Mouse (Mus musculus): ENCODE measurements around the gene Dysf. TPM values are rescaled to one million over a fixed set of nuclear protein-coding genes. Genes with fewer than 3 reads are reported as not detected.

The Dysf gene
- total and polyA plus RNA-seq, 3 experiments = 0.05 to 0.39 (median 0.38) TPM

DNA sequence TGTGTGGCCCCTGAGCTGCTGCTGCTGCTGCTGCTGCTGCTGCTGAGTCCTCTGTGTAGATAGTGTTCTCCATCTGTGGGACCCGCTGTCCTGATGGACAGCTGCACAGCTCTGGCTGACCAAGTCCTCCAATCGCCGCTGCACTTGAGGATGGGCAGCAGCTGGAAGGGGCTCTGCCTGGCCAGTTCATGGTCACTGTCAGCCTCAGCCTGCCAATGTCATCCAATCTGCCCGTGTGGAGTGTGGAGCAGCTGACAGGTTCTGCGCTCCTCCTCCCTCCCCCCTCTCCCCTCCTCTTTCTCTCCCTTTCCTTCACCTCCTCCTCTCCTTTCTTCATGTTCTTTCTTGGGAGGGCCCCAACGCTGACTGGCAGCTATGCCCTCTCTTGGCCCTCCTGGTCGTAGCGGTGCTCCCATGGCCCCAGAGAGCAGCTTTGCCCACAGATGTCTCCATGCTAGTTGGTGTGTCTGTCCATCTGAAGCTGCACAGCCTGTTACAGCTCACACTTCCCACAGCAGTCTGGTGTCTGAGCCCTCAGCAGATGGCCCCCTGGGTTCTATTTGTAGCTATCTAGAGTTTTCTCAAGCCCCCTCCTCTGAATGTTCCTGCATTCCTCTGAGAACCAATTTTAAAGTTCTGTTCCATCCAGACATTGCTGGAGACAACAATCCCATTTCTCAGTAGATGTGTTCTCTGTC, 223.8 kb downstream of the Dysf start:
- no peaks in the 10 kb centered on the region for H3K36me3 ChIP-seq (replicated peaks in 1 of 2; ENCODE audit: control insufficient read depth in 1 of 2, insufficient read depth in 1 of 2, low read length in 1 of 2)
- no peak overlapping the region for H3K4me3 ChIP-seq (replicated peaks in 1 of 3; ENCODE audit: low read depth in 2 of 3, low read length in 2 of 3, poor library complexity in 1 of 3)
- H3K79me2 ChIP-seq (replicated peaks; ENCODE audit: control insufficient read depth, extremely low read depth, insufficient read depth, poor library complexity, severe bottlenecking) = no peaks in the 10 kb centered on the region
- H3K4me2 ChIP-seq (ENCODE audit: insufficient read depth, low read depth, poor library complexity, severe bottlenecking) = no peak overlapping the region
- H3K4me1 ChIP-seq (ENCODE audit: control insufficient read depth in 1 of 2, insufficient read depth in 2 of 2) = no peaks in the 10 kb centered on the region
- H3K9me3 ChIP-seq (replicated peaks; ENCODE audit: low read length) = no peaks in the 10 kb centered on the region
- in situ Hi-C loops (cut with MboI; ENCODE audit: low pct_ligation_motif_present, low pct_unique_long_range_greater_than_20kb, low sequenced_read_pairs) = no loop called here
- DNase-seq (ENCODE audit: extremely low read depth) = no peak
- H3K27me3 ChIP-seq (replicated peaks) = peaks cover 80% of the 10 kb centered on the region
- no peak overlapping the region for H3K9ac ChIP-seq (ENCODE audit: insufficient read depth, low read depth)
- H3K27ac ChIP-seq (ENCODE audit: insufficient read depth, low read depth) = no peak overlapping the region
- dilution Hi-C loops (cut with MboI; ENCODE audit: extremely low pct_ligation_motif_present, extremely low pct_unique_long_range_greater_than_20kb, low sequenced_read_pairs) = no loop called here
- TF ChIP-seq ZNF384 (IDR thresholded peaks at IDR 0.05; ENCODE audit: low read depth, low read length) (no peak), NELFE (IDR thresholded peaks at IDR 0.05; ENCODE audit: low read depth, low read length) (no peak), USF2 (conservative IDR thresholded peaks at IDR 0.05; ENCODE audit: low read depth, low read length) (no peak)

DNA sequence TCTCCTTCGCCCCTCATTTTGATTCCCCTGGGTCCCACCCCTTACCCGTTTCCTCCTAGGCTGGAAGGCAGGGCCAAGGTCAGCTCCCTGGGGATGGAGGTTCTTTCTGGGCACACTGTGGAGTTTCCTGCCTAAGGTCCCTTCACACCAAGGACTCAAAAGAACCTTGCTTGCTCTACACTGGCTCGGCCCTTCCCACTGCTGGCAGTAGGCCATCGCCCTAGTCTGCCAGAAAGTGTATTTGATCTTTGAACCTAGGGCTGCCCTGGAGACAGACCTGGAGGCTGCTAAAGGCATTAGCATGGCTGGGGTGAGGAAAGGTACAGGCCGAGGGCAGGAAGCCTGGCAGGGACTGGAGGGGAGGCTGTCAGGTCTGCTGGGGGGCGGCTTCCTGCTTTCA, 225.4 kb downstream of the Dysf start:
- peaks cover 78% of the 10 kb centered on the region for H3K27me3 ChIP-seq (replicated peaks)
- no peak overlapping the region for H3K4me2 ChIP-seq (ENCODE audit: insufficient read depth, low read depth, poor library complexity, severe bottlenecking)
- no peak overlapping the region for H3K4me3 ChIP-seq (replicated peaks in 1 of 3; ENCODE audit: low read depth in 2 of 3, low read length in 2 of 3, poor library complexity in 1 of 3)
- TF ChIP-seq SIN3A (IDR thresholded peaks at IDR 0.05; ENCODE audit: low read length) (no peak), POLR2A (IDR thresholded peaks at IDR 0.05; ENCODE audit: low read depth, low read length) (no peak), JUN (IDR thresholded peaks at IDR 0.05; ENCODE audit: insufficient read depth, low read depth, low read length) (no peak), E2F4 (IDR thresholded peaks at IDR 0.05; ENCODE audit: insufficient replicate concordance, low read depth, low read length) (no peak), TCF12 (IDR thresholded peaks at IDR 0.05; ENCODE audit: low read depth, low read length) (no peak), GABPA (IDR thresholded peaks at IDR 0.05; ENCODE audit: insufficient replicate concordance, low read depth, low read length) (no peak), MAZ (IDR thresholded peaks at IDR 0.05; ENCODE audit: low read depth, low read length) (no peak), ZNF384 (IDR thresholded peaks at IDR 0.05; ENCODE audit: low read depth, low read length) (no peak), CHD1 (IDR thresholded peaks at IDR 0.05; ENCODE audit: low read depth, low read length) (no peak), POLR2AphosphoS2 (IDR thresholded peaks at IDR 0.05; ENCODE audit: low read depth, low read length) (no peak), USF1 (IDR thresholded peaks at IDR 0.05; ENCODE audit: low read depth, low read length) (no peak), NELFE (IDR thresholded peaks at IDR 0.05; ENCODE audit: low read depth, low read length) (no peak), ELF1 (IDR thresholded peaks at IDR 0.05; ENCODE audit: low read depth, low read length) (no peak), SMC3 (IDR thresholded peaks at IDR 0.05; ENCODE audit: low read depth, low read length) (no peak), RAD21 (IDR thresholded peaks at IDR 0.05; ENCODE audit: low read depth, low read length) (no peak), MYC (IDR thresholded peaks at IDR 0.05; ENCODE audit: low read depth, low read length) (no peak), MEF2A (IDR thresholded peaks at IDR 0.05; ENCODE audit: borderline replicate concordance, low read depth, low read length) (no peak), RCOR1 (conservative IDR thresholded peaks at IDR 0.05; ENCODE audit: low read depth, low read length) (no peak)
- no peaks in the 10 kb centered on the region for H3K79me2 ChIP-seq (replicated peaks; ENCODE audit: control insufficient read depth, extremely low read depth, insufficient read depth, poor library complexity, severe bottlenecking)
- H3K9me3 ChIP-seq (replicated peaks; ENCODE audit: low read length) = no peaks in the 10 kb centered on the region
- H3K4me1 ChIP-seq (ENCODE audit: control insufficient read depth in 1 of 2, insufficient read depth in 2 of 2) = no peaks in the 10 kb centered on the region
- H3K36me3 ChIP-seq (replicated peaks in 1 of 2; ENCODE audit: control insufficient read depth in 1 of 2, insufficient read depth in 1 of 2, low read length in 1 of 2) = no peaks in the 10 kb centered on the region
- in situ Hi-C loops (cut with MboI; ENCODE audit: low pct_ligation_motif_present, low pct_unique_long_range_greater_than_20kb, low sequenced_read_pairs) (no loop called here), dilution Hi-C loops (cut with MboI; ENCODE audit: extremely low pct_ligation_motif_present, extremely low pct_unique_long_range_greater_than_20kb, low sequenced_read_pairs) (no loop called here)
- DNase-seq (ENCODE audit: extremely low read depth) = no peak
- no peak overlapping the region for H3K27ac ChIP-seq (ENCODE audit: insufficient read depth, low read depth)
- no peak overlapping the region for H3K9ac ChIP-seq (ENCODE audit: insufficient read depth, low read depth)
